Mouse (Mus musculus) CH12.LX (cell line): Measurements from ENCODE around the gene Pphln1. TPM values are rescaled to one million over a fixed set of nuclear protein-coding genes. Genes with fewer than 3 reads are reported as not detected.

Experiments
- DNase-seq: peaks from one replicate; pipeline ENCODE4 v3.0.0-alpha.2; 2013; ENCODE audit errors: extremely low read depth
- H3K27ac ChIP-seq: 2 replicates; pipeline ENCODE4 v1.5.1; 2012; ENCODE audit warnings: low read depth, mild to moderate bottlenecking, control low read depth, moderate library complexity; ENCODE audit not compliant: insufficient read depth
- H3K27me3 ChIP-seq: replicated peaks from 2 replicates; pipeline ENCODE3; 2012; ENCODE audit warnings: inconsistent platforms
- H3K36me3 ChIP-seq, 2 experiments: replicated peaks in 1 of 2; 2 replicates each; pipeline versions ENCODE3 to v1.6.1; 2012; ENCODE audit warnings: inconsistent platforms in 1 of 2, low read length in 1 of 2, mild to moderate bottlenecking in 1 of 2, mixed read lengths in 1 of 2, moderate library complexity in 1 of 2; ENCODE audit not compliant: control insufficient read depth in 1 of 2, insufficient read depth in 1 of 2
- H3K4me1 ChIP-seq, 2 experiments: 2 replicates each; pipeline ENCODE4 v1.6.1; 2012; ENCODE audit warnings: inconsistent platforms in 1 of 2, moderate library complexity in 1 of 2; ENCODE audit not compliant: insufficient read depth in 2 of 2, control insufficient read depth in 1 of 2
- H3K4me2 ChIP-seq: 2 replicates; pipeline ENCODE4 v1.6.1; 2012; ENCODE audit warnings: low read depth, mild to moderate bottlenecking, control low read depth; ENCODE audit not compliant: poor library complexity, insufficient read depth, severe bottlenecking
- H3K4me3 ChIP-seq, 3 experiments: fragments of 150-350 bp in 1 of 3; sonication (generic) in 1 of 3; replicated peaks in 1 of 3; 2 replicates each; pipeline versions ENCODE3 to v1.5.1; 2011 to 2012; ENCODE audit warnings: low read depth in 2 of 3, low read length in 2 of 3, mild to moderate bottlenecking in 2 of 3, moderate library complexity in 2 of 3, control low read depth in 1 of 3, improper control_type of control experiment in 1 of 3, inconsistent platforms in 1 of 3, mixed read lengths in 1 of 3; ENCODE audit not compliant: poor library complexity in 1 of 3
- H3K79me2 ChIP-seq: replicated peaks from 2 replicates; pipeline ENCODE4 v1.6.1; 2012; ENCODE audit warnings: mild to moderate bottlenecking, moderate library complexity; ENCODE audit not compliant: control insufficient read depth, poor library complexity, insufficient read depth, severe bottlenecking; ENCODE audit errors: extremely low read depth
- H3K9ac ChIP-seq: 2 replicates; pipeline ENCODE4 v1.6.1; 2012; ENCODE audit warnings: low read depth, mild to moderate bottlenecking, control low read depth, moderate library complexity; ENCODE audit not compliant: insufficient read depth
- H3K9me3 ChIP-seq: replicated peaks from 2 replicates; pipeline ENCODE3; 2012; ENCODE audit warnings: low read length, inconsistent platforms, mixed read lengths
- BHLHE40 ChIP-seq: IDR thresholded peaks from 2 replicates; pipeline ENCODE4 v1.6.1; 2011; ENCODE audit warnings: mild to moderate bottlenecking, low read depth, low read length, improper control_type of control experiment
- CHD2 ChIP-seq: IDR thresholded peaks from 2 replicates; pipeline ENCODE4 v1.6.1; 2011; ENCODE audit warnings: low read length, improper control_type of control experiment
- CTCF ChIP-seq, 2 experiments: IDR thresholded peaks in 1 of 2; conservative IDR thresholded peaks in 1 of 2; 2 replicates each; pipeline ENCODE4 v1.5.1; 2011 to 2012; ENCODE audit warnings: low read depth in 2 of 2, low read length in 2 of 2, improper control_type of control experiment in 1 of 2, inconsistent platforms in 1 of 2, mild to moderate bottlenecking in 1 of 2, moderate library complexity in 1 of 2
- ELF1 ChIP-seq: IDR thresholded peaks from 2 replicates; pipeline ENCODE4 v1.6.1; 2014; ENCODE audit warnings: low read depth, mild to moderate bottlenecking, inconsistent platforms, low read length, improper control_type of control experiment
- EP300 ChIP-seq: IDR thresholded peaks from 2 replicates; pipeline ENCODE4 v1.6.1; 2011; ENCODE audit warnings: low read length, improper control_type of control experiment
- JUN ChIP-seq: IDR thresholded peaks from 2 replicates; pipeline ENCODE4 v1.6.1; 2011; ENCODE audit warnings: low read depth, mild to moderate bottlenecking, low read length, improper control_type of control experiment, moderate library complexity; ENCODE audit not compliant: insufficient read depth
- KAT2A ChIP-seq: IDR thresholded peaks from 2 replicates; pipeline ENCODE4 v1.6.1; 2012; ENCODE audit warnings: low read length, improper control_type of control experiment, inconsistent platforms; ENCODE audit not compliant: insufficient replicate concordance
- MAX ChIP-seq: IDR thresholded peaks from 2 replicates; pipeline ENCODE4 v1.6.1; 2011; ENCODE audit warnings: low read length, improper control_type of control experiment
- MEF2A ChIP-seq: IDR thresholded peaks from 2 replicates; pipeline ENCODE4 v1.6.1; 2014; ENCODE audit warnings: low read depth, mild to moderate bottlenecking, inconsistent platforms, low read length, improper control_type of control experiment, borderline replicate concordance
- MXI1 ChIP-seq: IDR thresholded peaks from 2 replicates; pipeline ENCODE4 v1.6.1; 2011; ENCODE audit warnings: mild to moderate bottlenecking, low read depth, low read length, improper control_type of control experiment
- MYC ChIP-seq: IDR thresholded peaks from 2 replicates; pipeline ENCODE4 v1.6.1; 2011; ENCODE audit warnings: low read depth, mild to moderate bottlenecking, improper control_type of control experiment, low read length
- NRF1 ChIP-seq: IDR thresholded peaks from 2 replicates; pipeline ENCODE4 v1.6.1; 2014; ENCODE audit warnings: low read depth, mild to moderate bottlenecking, inconsistent platforms, low read length, improper control_type of control experiment, moderate library complexity
- POLR2A ChIP-seq: IDR thresholded peaks from 2 replicates; pipeline ENCODE4 v1.6.1; 2011; ENCODE audit warnings: low read depth, mild to moderate bottlenecking, improper control_type of control experiment, low read length
- POLR2AphosphoS2 ChIP-seq: IDR thresholded peaks from 2 replicates; pipeline ENCODE4 v1.6.1; 2011; ENCODE audit warnings: low read depth, low read length, improper control_type of control experiment
- RAD21 ChIP-seq: IDR thresholded peaks from 2 replicates; pipeline ENCODE4 v1.6.1; 2011; ENCODE audit warnings: low read depth, mild to moderate bottlenecking, low read length, improper control_type of control experiment, moderate library complexity
- RCOR1 ChIP-seq: conservative IDR thresholded peaks from 2 replicates; pipeline ENCODE4 v1.6.1; 2012; ENCODE audit warnings: low read depth, mild to moderate bottlenecking, inconsistent platforms, low read length, improper control_type of control experiment
- SMC3 ChIP-seq: IDR thresholded peaks from 2 replicates; pipeline ENCODE4 v1.6.1; 2011; ENCODE audit warnings: low read depth, low read length, improper control_type of control experiment
- ZKSCAN1 ChIP-seq: IDR thresholded peaks from 2 replicates; pipeline ENCODE4 v1.6.1; 2012; ENCODE audit warnings: low read depth, inconsistent platforms, low read length, improper control_type of control experiment, borderline replicate concordance
- ZMIZ1 ChIP-seq: IDR thresholded peaks from 2 replicates; pipeline ENCODE4 v1.6.1; 2012; ENCODE audit warnings: low read depth, mild to moderate bottlenecking, inconsistent platforms, low read length, improper control_type of control experiment
- ZNF384 ChIP-seq: IDR thresholded peaks from 2 replicates; pipeline ENCODE4 v1.6.1; 2012; ENCODE audit warnings: low read depth, low read length, improper control_type of control experiment, inconsistent platforms
- dilution Hi-C: fragments of 300-500 bp; cut with MboI; formaldehyde crosslinking; loops from 2 replicates; pipeline ENCODE4 v1.14.3; 2020; ENCODE audit warnings: low sequenced_read_pairs; ENCODE audit not compliant: extremely low pct_unique_long_range_greater_than_20kb, extremely low pct_ligation_motif_present
- in situ Hi-C: fragments of 300-500 bp; cut with MboI; formaldehyde crosslinking; loops from 3 replicates; pipeline ENCODE4 v1.14.3; 2019; ENCODE audit warnings: low sequenced_read_pairs, low pct_ligation_motif_present, low pct_unique_long_range_greater_than_20kb, mixed read lengths
- polyA plus RNA-seq: library from polyadenylated mRNA; unstranded; fragments of >175 nt; gene quantifications from 2 replicates; pipeline ENCODE4 v1.2.1, GENCODE M21; 2012; ENCODE audit warnings: low read depth; ENCODE audit not compliant: insufficient read length
- total RNA-seq, 2 experiments: library from RNA; depleted of rRNA; stranded (reverse); fragments of 300-350 nt in 1 of 2; fragments of >200 nt in 1 of 2; gene quantifications; 2 replicates each; pipeline ENCODE4 v1.2.3; 2012 to 2014

The Pphln1 gene
- total and polyA plus RNA-seq, 3 experiments: 22.9 to 63.9 (median 59.3) TPM

DNA sequence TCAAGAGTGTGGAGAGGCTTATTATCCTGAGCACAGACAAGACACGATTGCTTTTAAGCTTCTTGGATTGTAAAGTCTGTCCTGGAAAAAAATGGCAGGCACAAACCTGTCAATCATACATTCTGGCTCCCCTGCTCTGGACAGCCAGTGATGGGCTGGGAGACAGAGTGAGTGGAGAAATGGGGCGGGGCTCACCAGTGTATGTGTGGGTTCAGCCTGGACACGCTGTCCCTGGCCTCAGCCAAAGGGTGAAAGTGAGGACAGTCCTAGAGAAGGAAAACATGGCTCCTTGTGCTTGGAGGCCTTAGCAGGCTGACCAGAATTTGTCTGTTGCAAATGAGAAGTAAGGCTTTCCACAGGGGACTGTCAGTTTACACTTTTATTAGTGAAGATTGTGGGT, 50.7 kb downstream of the Pphln1 start:
- Histone ChIP-seq H3K4me3 (no peak overlapping the region), H3K27me3 (no peaks in the 10 kb centered on the region), H3K9ac (no peak overlapping the region), H3K27ac (no peak overlapping the region), H3K4me2 (no peak overlapping the region), H3K36me3 (peaks cover 29 to 74% of the 10 kb centered on the region in 2 experiments), H3K9me3 (no peaks in the 10 kb centered on the region), H3K4me1 (peaks cover 0 to under 1% of the 10 kb centered on the region in 2 experiments; a peak in 1 of 4 replicates), H3K79me2 (no peaks in the 10 kb centered on the region; the same call in 1 of the 2 replicates)
- dilution Hi-C loops: no loop called here
- in situ Hi-C loops: loop anchor here (10.0 kb wide), 1 partner anchor 184 kb away; no protein-coding TSS in a partner anchor
- DNase-seq: no peak
- no peak for TF ChIP-seq ZMIZ1
- TF ChIP-seq MAX: no peak
- no peak for TF ChIP-seq ELF1
- no peak for TF ChIP-seq BHLHE40
- TF ChIP-seq JUN: no peak
- no peak for TF ChIP-seq NRF1
- TF ChIP-seq RCOR1: no peak
- no peak for TF ChIP-seq ZKSCAN1
- TF ChIP-seq POLR2A: no peak
- TF ChIP-seq KAT2A: no peak
- no peak for TF ChIP-seq EP300
- no peak for TF ChIP-seq POLR2AphosphoS2
- no peak for TF ChIP-seq MEF2A
- no peak for TF ChIP-seq ZNF384
- TF ChIP-seq MYC: no peak
- TF ChIP-seq, all 38 proteins: peak for 0

DNA sequence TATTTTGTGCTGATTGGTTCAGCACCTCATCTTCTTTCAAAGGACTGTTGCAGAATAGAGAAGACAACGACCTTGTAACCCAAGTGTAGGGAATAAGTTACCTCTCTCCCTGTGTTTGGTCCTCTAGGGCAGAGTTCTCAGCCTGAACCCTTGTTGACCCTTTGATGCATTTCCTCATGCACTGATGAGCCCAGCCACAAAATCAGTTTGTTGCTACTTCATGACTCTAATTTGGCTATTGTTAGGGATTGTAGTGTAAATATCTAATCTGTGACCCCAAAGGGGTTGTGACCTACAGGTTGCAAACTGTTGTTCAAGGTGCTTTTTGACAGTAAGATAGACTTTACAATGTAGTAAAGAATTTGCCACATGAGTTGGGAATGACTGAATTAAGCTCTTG, 55.1 kb downstream of the Pphln1 start:
- Histone ChIP-seq H3K4me3 (no peak overlapping the region), H3K4me2 (no peak overlapping the region), H3K9ac (no peak overlapping the region), H3K36me3 (peaks cover 25 to 77% of the 10 kb centered on the region in 2 experiments), H3K79me2 (no peaks in the 10 kb centered on the region), H3K4me1 (peaks cover 0 to 12% of the 10 kb centered on the region in 2 experiments; a peak in 1 of 4 replicates)
- in situ Hi-C loops: no loop called here
- TF ChIP-seq JUN (no peak), CHD2 (no peak), SMC3 (no peak), ZMIZ1 (no peak), RAD21 (no peak), RCOR1 (no peak), MXI1 (no peak), CTCF (conservative IDR thresholded peaks at IDR 0.05 in 1 of 2, IDR thresholded peaks at IDR 0.05 in 1 of 2; ENCODE audit: low read depth in 2 of 2, low read length in 2 of 2) (no peak), POLR2A (no peak)
- TF ChIP-seq, all 38 proteins: peak for 0
- Histone ChIP-seq H3K9me3 (no peaks in the 10 kb centered on the region), H3K27me3 (no peaks in the 10 kb centered on the region), H3K27ac (no peak overlapping the region)
- no peak for DNase-seq
- dilution Hi-C loops: no loop called here
